Mouse (Mus musculus) adrenal gland, adult (tissue): ENCODE measurements at regions not wholly inside any gene's neighbourhood (a gene's known extent, or its start where the extent isn't known, plus 50 kb on each side); places are given as distances from the start of the nearest gene placed in this dataset.

Source experiments
- DNase-seq, 2 experiments: peaks; one replicate each; pipeline ENCODE4 v3.0.0; 2022 to 2023; ENCODE audit warnings: low spot score in 1 of 2; ENCODE audit not compliant: inconsistent age in 2 of 2

- DNase-seq: peak; percentile 8 to 27
Measured at GRCm38 (mm10) chr13:59393231-59393938, 191.6 kb downstream of the Agtpbp1 start.

- DNase-seq: no peak
Measured at GRCm38 (mm10) chr13:59392828-59393227, 192.2 kb downstream of the Agtpbp1 start.

- no peak for DNase-seq
Measured at GRCm38 (mm10) chr13:59387627-59388325, 197.3 kb downstream of the Agtpbp1 start.

- DNase-seq: no peak
Measured at GRCm38 (mm10) chr13:59386935-59387540, 198.0 kb downstream of the Agtpbp1 start.

GRCm38 (mm10) chr13:59385824-59386223 lies 199.2 kb downstream of the Agtpbp1 start:
- DNase-seq: no peak

- DNase-seq: no peak
Measured at GRCm38 (mm10) chr13:59370141-59370816, 214.7 kb downstream of the Agtpbp1 start.

GRCm38 (mm10) chr13:59368550-59369449 lies 216.2 kb downstream of the Agtpbp1 start:
- no peak for DNase-seq

- DNase-seq: peak; percentile 51 to 85
Measured at GRCm38 (mm10) chr13:59365460-59365859, 219.6 kb downstream of the Agtpbp1 start.

GRCm38 (mm10) chr13:59363428-59363827 lies 221.6 kb downstream of the Agtpbp1 start:
- no peak for DNase-seq

- DNase-seq: no peak
Measured at GRCm38 (mm10) chr13:59361323-59361722, 223.7 kb downstream of the Agtpbp1 start.

- no peak for DNase-seq
Measured at GRCm38 (mm10) chr13:59360026-59360425, 225.0 kb downstream of the Agtpbp1 start.

GRCm38 (mm10) chr13:59358421-59358820 lies 226.6 kb downstream of the Agtpbp1 start:
- DNase-seq: no peak

- no peak for DNase-seq
Measured at GRCm38 (mm10) chr13:59351461-59351860, 233.6 kb downstream of the Agtpbp1 start.

GRCm38 (mm10) chr13:59350613-59351150 lies 234.3 kb downstream of the Agtpbp1 start:
- DNase-seq: no peak

- DNase-seq: no peak
Measured at GRCm38 (mm10) chr13:59348510-59348909, 236.5 kb downstream of the Agtpbp1 start.

- peak in 1 of 2 experiments; percentile 44 for DNase-seq
Measured at GRCm38 (mm10) chr13:59341871-59342270, 243.2 kb downstream of the Agtpbp1 start.

GRCm38 (mm10) chr13:59338436-59338835 lies 246.6 kb downstream of the Agtpbp1 start:
- DNase-seq: no peak

GRCm38 (mm10) chr13:59323933-59324332 lies 261.1 kb downstream of the Agtpbp1 start:
- DNase-seq: peak in 1 of 2 experiments; percentile 36

GRCm38 (mm10) chr13:59323441-59323840 lies 261.6 kb downstream of the Agtpbp1 start:
- peak in 1 of 2 experiments; percentile 38 for DNase-seq

- no peak for DNase-seq
Measured at GRCm38 (mm10) chr13:59320261-59320660, 264.8 kb downstream of the Agtpbp1 start.
